Mouse (Mus musculus) heart, postnatal 14 days (tissue): Measurements from ENCODE around the gene Susd4. TPM values are rescaled to one million over a fixed set of nuclear protein-coding genes. Genes with fewer than 3 reads are reported as not detected.
A peak's percentile ranks its signal among the peaks of the same experiment; 100 is the strongest.

ENCODE experiments used
- DNase-seq, 2 experiments: peaks; one replicate each; pipeline ENCODE4 v3.0.0; 2021 to 2022
- intact Hi-C: fragments of 180-260 bp; cut with DNase I; formaldehyde crosslinking; loops from one replicate; pipeline ENCODE4 v1.15.1; 2025
- total RNA-seq, 2 experiments: library from RNA; stranded (reverse); gene quantifications; 2 replicates each; pipeline ENCODE4 v1.2.3; 2021

Gene Susd4
- total RNA-seq, 2 experiments from 2014 or later = 0.51 to 0.60 TPM

- intact Hi-C loops = no loop called here
- no peak for DNase-seq
Observed at GRCm38 (mm10) chr1:182849556-182849955, 85.9 kb downstream of the Susd4 start.

- DNase-seq = no peak
- intact Hi-C loops = no loop called here
Observed at GRCm38 (mm10) chr1:182850080-182850479, 86.4 kb downstream of the Susd4 start.

- intact Hi-C loops = no loop called here
- DNase-seq = no peak
Observed at GRCm38 (mm10) chr1:182852158-182852557, 88.5 kb downstream of the Susd4 start.

GRCm38 (mm10) chr1:182856636-182857035, 93.0 kb downstream of the Susd4 start:
- intact Hi-C loops = no loop called here
- no peak for DNase-seq

GRCm38 (mm10) chr1:182861671-182862358, 98.2 kb downstream of the Susd4 start:
- intact Hi-C loops = no loop called here
- no peak for DNase-seq

GRCm38 (mm10) chr1:182863396-182863795, 99.7 kb downstream of the Susd4 start:
- intact Hi-C loops = no loop called here

GRCm38 (mm10) chr1:182867886-182868285, 104.2 kb downstream of the Susd4 start:
- intact Hi-C loops = loop anchor here (2.0 kb wide), 1 partner anchor 93 kb away; no protein-coding TSS in a partner anchor
- DNase-seq = no peak

More at GRCm38 (mm10) chr1:182863396-182863795, 99.7 kb downstream of the Susd4 start:
- no peak for DNase-seq

GRCm38 (mm10) chr1:182868432-182869113, 104.9 kb downstream of the Susd4 start:
- intact Hi-C loops = loop anchor here (2.0 kb wide), 1 partner anchor 92 kb away; no protein-coding TSS in a partner anchor

GRCm38 (mm10) chr1:182869114-182869456, 105.4 kb downstream of the Susd4 start:
- DNase-seq = no peak
- intact Hi-C loops = loop anchor here (2.0 kb wide), 1 partner anchor 92 kb away; no protein-coding TSS in a partner anchor

More at GRCm38 (mm10) chr1:182868432-182869113, 104.9 kb downstream of the Susd4 start:
- peak; percentile 42 to 58 for DNase-seq

- intact Hi-C loops = no loop called here
- DNase-seq = no peak
Observed at GRCm38 (mm10) chr1:182878156-182878555, 114.5 kb downstream of the Susd4 start.

GRCm38 (mm10) chr1:182878719-182879118, 115.1 kb downstream of the Susd4 start:
- DNase-seq = no peak
- intact Hi-C loops = no loop called here

- intact Hi-C loops = no loop called here
- no peak for DNase-seq
Observed at GRCm38 (mm10) chr1:182881246-182881645, 117.6 kb downstream of the Susd4 start.

- intact Hi-C loops = no loop called here
- DNase-seq = no peak
Observed at GRCm38 (mm10) chr1:182882611-182883010, 119.0 kb downstream of the Susd4 start.

GRCm38 (mm10) chr1:182895698-182896097, 132.0 kb downstream of the Susd4 start:
- intact Hi-C loops = loop anchor here (2.0 to 5.0 kb wide), 2 partner anchors 98 to 335 kb away; no protein-coding TSS in a partner anchor
- DNase-seq = peak; percentile 61 to 74

- DNase-seq = no peak
- intact Hi-C loops = loop anchor here (5.0 kb wide), 1 partner anchor 100 kb away; no protein-coding TSS in a partner anchor
Observed at GRCm38 (mm10) chr1:182897071-182897470, 133.4 kb downstream of the Susd4 start.

GRCm38 (mm10) chr1:182897506-182898138, 134.0 kb downstream of the Susd4 start:
- intact Hi-C loops = loop anchor here (5.0 kb wide), 1 partner anchor 100 kb away; no protein-coding TSS in a partner anchor
- DNase-seq = no peak

- intact Hi-C loops = no loop called here
- no peak for DNase-seq
Observed at GRCm38 (mm10) chr1:182902095-182902494, 138.4 kb downstream of the Susd4 start.

- DNase-seq = no peak
- intact Hi-C loops = no loop called here
Observed at GRCm38 (mm10) chr1:182902906-182903305, 139.2 kb downstream of the Susd4 start.

- no peak for DNase-seq
- intact Hi-C loops = no loop called here
Observed at GRCm38 (mm10) chr1:182905669-182906068, 142.0 kb downstream of the Susd4 start.

GRCm38 (mm10) chr1:182908050-182909036, 144.7 kb downstream of the Susd4 start:
- peak; percentile 88 to 92 for DNase-seq
- intact Hi-C loops = no loop called here
